Mouse (Mus musculus): ENCODE measurements around the gene Bicdl1. TPM values are rescaled to one million over a fixed set of nuclear protein-coding genes. Genes with fewer than 3 reads are reported as not detected.
A peak's percentile ranks its signal among the peaks of the same experiment; 100 is the strongest.

Bicdl1 gene
- polyA plus RNA-seq, 1 experiment from 2014 or later: 13.9 TPM

- WGBS: 3% methylated on average over 9 of the region's 9 CpGs
- peak; percentile 58 for ATAC-seq (ENCODE audit: insufficient read depth, low FRiP score, low TSS enrichment)
Observed at GRCm38 (mm10) chr5:115732849-115733216, 1.4 kb upstream of the Bicdl1 start.

GRCm38 (mm10) chr5:115732176-115732848, 891 bp upstream of the Bicdl1 start:
- no peaks in the 10 kb centered on the region for H3K4me1 ChIP-seq (ENCODE audit: control insufficient read depth, insufficient read depth, low read length)
- peak overlapping the region; percentile 68 for H3K4me3 ChIP-seq (ENCODE audit: low read depth, low read length)
- ATAC-seq (ENCODE audit: insufficient read depth, low FRiP score, low TSS enrichment) (peak; percentile 81), DNase-seq (ENCODE audit: low spot score) (peak; percentile 94)
- H3K27me3 ChIP-seq (ENCODE audit: control insufficient read depth, insufficient read depth, low read length): peaks cover 15% of the 10 kb centered on the region
- no peaks in the 10 kb centered on the region for H3K9me3 ChIP-seq (ENCODE audit: control insufficient read depth, low read length)
- WGBS: 0% methylated on average over 27 of the region's 91 CpGs
- H3K4me2 ChIP-seq (ENCODE audit: low read depth): peak overlapping the region; percentile 97
- peak overlapping the region; percentile 84 for H3K27ac ChIP-seq (ENCODE audit: low read depth, low read length)
- peak overlapping the region; percentile 57 for H3K9ac ChIP-seq (ENCODE audit: low read length)
- no peaks in the 10 kb centered on the region for H3K36me3 ChIP-seq (ENCODE audit: control insufficient read depth, insufficient read depth, low read length)

More at GRCm38 (mm10) chr5:115732849-115733216, 1.4 kb upstream of the Bicdl1 start:
- Histone ChIP-seq H3K27me3 (ENCODE audit: control insufficient read depth, insufficient read depth, low read length) (peaks cover 15% of the 10 kb centered on the region), H3K4me3 (ENCODE audit: low read depth, low read length) (peak overlapping the region; percentile 68), H3K36me3 (ENCODE audit: control insufficient read depth, insufficient read depth, low read length) (no peaks in the 10 kb centered on the region), H3K4me1 (ENCODE audit: control insufficient read depth, insufficient read depth, low read length) (no peaks in the 10 kb centered on the region), H3K27ac (ENCODE audit: low read depth, low read length) (peak overlapping the region; percentile 54; the same call in 1 of the 2 replicates), H3K9me3 (ENCODE audit: control insufficient read depth, low read length) (no peaks in the 10 kb centered on the region), H3K9ac (ENCODE audit: low read length) (0 out of 2 replicates have a peak overlapping the region, but pooled peaks have one; percentile 9), H3K4me2 (ENCODE audit: low read depth) (peak overlapping the region; percentile 97)
- no peak for DNase-seq (ENCODE audit: low spot score)

- DNase-seq (ENCODE audit: low spot score) (peak; percentile 71), ATAC-seq (ENCODE audit: insufficient read depth, low FRiP score, low TSS enrichment) (peak; percentile 31; the same call in 1 of the 2 replicates)
- no peaks in the 10 kb centered on the region for H3K9me3 ChIP-seq (ENCODE audit: control insufficient read depth, low read length)
- peaks cover 15% of the 10 kb centered on the region for H3K27me3 ChIP-seq (ENCODE audit: control insufficient read depth, insufficient read depth, low read length)
- peak overlapping the region; percentile 57 for H3K9ac ChIP-seq (ENCODE audit: low read length)
- under 1% methylated on average over 25 of the region's 72 CpGs for WGBS
- no peaks in the 10 kb centered on the region for H3K4me1 ChIP-seq (ENCODE audit: control insufficient read depth, insufficient read depth, low read length)
- H3K36me3 ChIP-seq (ENCODE audit: control insufficient read depth, insufficient read depth, low read length): no peaks in the 10 kb centered on the region
- peak overlapping the region; percentile 97 for H3K4me2 ChIP-seq (ENCODE audit: low read depth)
- H3K4me3 ChIP-seq (ENCODE audit: low read depth, low read length): peak overlapping the region; percentile 68
- H3K27ac ChIP-seq (ENCODE audit: low read depth, low read length): peak overlapping the region; percentile 84
Observed at GRCm38 (mm10) chr5:115731732-115732175, 333 bp upstream of the Bicdl1 start.

- ATAC-seq (ENCODE audit: insufficient read depth, low FRiP score, low TSS enrichment): no peak
- H3K9ac ChIP-seq (ENCODE audit: low read length): no peak overlapping the region
Observed at GRCm38 (mm10) chr5:115730314-115730713, 1.1 kb downstream of the Bicdl1 start.

GRCm38 (mm10) chr5:115726581-115726980, 4.8 kb downstream of the Bicdl1 start:
- H3K36me3 ChIP-seq (ENCODE audit: control insufficient read depth, insufficient read depth, low read length): no peaks in the 10 kb centered on the region
- no peak overlapping the region for H3K4me3 ChIP-seq (ENCODE audit: low read depth, low read length)
- no peaks in the 10 kb centered on the region for H3K4me1 ChIP-seq (ENCODE audit: control insufficient read depth, insufficient read depth, low read length)
- ATAC-seq (ENCODE audit: insufficient read depth, low FRiP score, low TSS enrichment) (no peak), DNase-seq (ENCODE audit: low spot score) (no peak)
- no peaks in the 10 kb centered on the region for H3K9me3 ChIP-seq (ENCODE audit: control insufficient read depth, low read length)
- H3K9ac ChIP-seq (ENCODE audit: low read length): no peak overlapping the region
- WGBS: 80% methylated on average over 8 of the region's 8 CpGs
- H3K27ac ChIP-seq (ENCODE audit: low read depth, low read length): no peak overlapping the region
- H3K27me3 ChIP-seq (ENCODE audit: control insufficient read depth, insufficient read depth, low read length): peaks cover 15% of the 10 kb centered on the region
- no peak overlapping the region for H3K4me2 ChIP-seq (ENCODE audit: low read depth)

More at GRCm38 (mm10) chr5:115730314-115730713, 1.1 kb downstream of the Bicdl1 start:
- H3K4me1 ChIP-seq (ENCODE audit: control insufficient read depth, insufficient read depth, low read length): no peaks in the 10 kb centered on the region
- 66% methylated on average over 5 of the region's 5 CpGs for WGBS
- H3K27ac ChIP-seq (ENCODE audit: low read depth, low read length): no peak overlapping the region
- no peak for DNase-seq (ENCODE audit: low spot score)
- H3K36me3 ChIP-seq (ENCODE audit: control insufficient read depth, insufficient read depth, low read length): no peaks in the 10 kb centered on the region
- H3K27me3 ChIP-seq (ENCODE audit: control insufficient read depth, insufficient read depth, low read length): peaks cover 15% of the 10 kb centered on the region
- H3K4me3 ChIP-seq (ENCODE audit: low read depth, low read length): peak overlapping the region; percentile 68
- H3K9me3 ChIP-seq (ENCODE audit: control insufficient read depth, low read length): no peaks in the 10 kb centered on the region
- H3K4me2 ChIP-seq (ENCODE audit: low read depth): peak overlapping the region; percentile 97

GRCm38 (mm10) chr5:115726019-115726418, 5.4 kb downstream of the Bicdl1 start:
- no peak overlapping the region for H3K9ac ChIP-seq (ENCODE audit: low read length)
- ATAC-seq (ENCODE audit: insufficient read depth, low FRiP score, low TSS enrichment) (no peak), DNase-seq (ENCODE audit: low spot score) (no peak)
- H3K4me3 ChIP-seq (ENCODE audit: low read depth, low read length): no peak overlapping the region
- no peak overlapping the region for H3K27ac ChIP-seq (ENCODE audit: low read depth, low read length)
- no peak overlapping the region for H3K4me2 ChIP-seq (ENCODE audit: low read depth)
- H3K36me3 ChIP-seq (ENCODE audit: control insufficient read depth, insufficient read depth, low read length): no peaks in the 10 kb centered on the region
- 84% methylated on average over 16 of the region's 16 CpGs for WGBS
- no peaks in the 10 kb centered on the region for H3K4me1 ChIP-seq (ENCODE audit: control insufficient read depth, insufficient read depth, low read length)
- H3K9me3 ChIP-seq (ENCODE audit: control insufficient read depth, low read length): no peaks in the 10 kb centered on the region
- H3K27me3 ChIP-seq (ENCODE audit: control insufficient read depth, insufficient read depth, low read length): peaks cover 15% of the 10 kb centered on the region

- ATAC-seq (ENCODE audit: insufficient read depth, low FRiP score, low TSS enrichment) (no peak), DNase-seq (ENCODE audit: low spot score) (no peak)
- Histone ChIP-seq H3K27me3 (ENCODE audit: control insufficient read depth, insufficient read depth, low read length) (0 out of 2 replicates have a peak, but pooled peaks cover 2% of the 10 kb centered on the region), H3K9me3 (ENCODE audit: control insufficient read depth, low read length) (no peaks in the 10 kb centered on the region), H3K4me2 (ENCODE audit: low read depth) (no peak overlapping the region), H3K27ac (ENCODE audit: low read depth, low read length) (no peak overlapping the region), H3K4me1 (ENCODE audit: control insufficient read depth, insufficient read depth, low read length) (no peaks in the 10 kb centered on the region), H3K4me3 (ENCODE audit: low read depth, low read length) (no peak overlapping the region), H3K36me3 (ENCODE audit: control insufficient read depth, insufficient read depth, low read length) (no peaks in the 10 kb centered on the region), H3K9ac (ENCODE audit: low read length) (no peak overlapping the region)
- 91% methylated on average over 10 of the region's 10 CpGs for WGBS
Observed at GRCm38 (mm10) chr5:115724422-115724821, 7.0 kb downstream of the Bicdl1 start.

- Histone ChIP-seq H3K27ac (ENCODE audit: low read depth, low read length) (no peak overlapping the region), H3K4me1 (ENCODE audit: control insufficient read depth, insufficient read depth, low read length) (no peaks in the 10 kb centered on the region), H3K4me3 (ENCODE audit: low read depth, low read length) (no peak overlapping the region), H3K9me3 (ENCODE audit: control insufficient read depth, low read length) (no peaks in the 10 kb centered on the region), H3K27me3 (ENCODE audit: control insufficient read depth, insufficient read depth, low read length) (no peaks in the 10 kb centered on the region), H3K36me3 (ENCODE audit: control insufficient read depth, insufficient read depth, low read length) (no peaks in the 10 kb centered on the region), H3K4me2 (ENCODE audit: low read depth) (no peak overlapping the region), H3K9ac (ENCODE audit: low read length) (no peak overlapping the region)
- DNase-seq (ENCODE audit: low spot score): no peak
- ATAC-seq (ENCODE audit: insufficient read depth, low FRiP score, low TSS enrichment): no peak
- 89% methylated on average over 21 of the region's 21 CpGs for WGBS
Observed at GRCm38 (mm10) chr5:115722188-115722959, 9.0 kb downstream of the Bicdl1 start.
